Mouse (Mus musculus) ES-E14 (cell line): ENCODE data around the gene Kcnt2. TPM values are rescaled to one million over a fixed set of nuclear protein-coding genes. Genes with fewer than 3 reads are reported as not detected.

Experiments used
- DNase-seq: peaks from one replicate; pipeline ENCODE4 v3.0.0-alpha.2; 2013; ENCODE audit warnings: low read depth, low spot score
- H3K27ac ChIP-seq: 2 replicates; pipeline ENCODE4 v1.5.1; 2012; ENCODE audit warnings: low read depth, mild to moderate bottlenecking, low read length, moderate library complexity, mixed read lengths; ENCODE audit not compliant: poor library complexity, insufficient read depth, severe bottlenecking
- H3K36me3 ChIP-seq: 2 replicates; pipeline ENCODE4 v1.6.1; 2012; ENCODE audit warnings: mild to moderate bottlenecking, low read length, moderate library complexity, mixed read lengths; ENCODE audit not compliant: control insufficient read depth, poor library complexity, insufficient read depth, severe bottlenecking
- H3K4me1 ChIP-seq, 2 experiments: fragments of 150-350 bp in 1 of 2; sonication (generic) in 1 of 2; 2 replicates each; pipeline ENCODE4 v1.6.1; 2012; ENCODE audit warnings: low read length in 2 of 2, mild to moderate bottlenecking in 1 of 2, mixed read lengths in 1 of 2; ENCODE audit not compliant: control insufficient read depth in 2 of 2, insufficient read depth in 2 of 2, poor library complexity in 1 of 2
- H3K4me3 ChIP-seq, 2 experiments: fragments of 150-350 bp in 1 of 2; sonication (generic) in 1 of 2; 2 replicates each; pipeline ENCODE4 v1.5.1; 2012; ENCODE audit warnings: low read length in 2 of 2, low read depth in 1 of 2, mild to moderate bottlenecking in 1 of 2, mixed read lengths in 1 of 2; ENCODE audit not compliant: insufficient read depth in 1 of 2, poor library complexity in 1 of 2, severe bottlenecking in 1 of 2
- H3K9ac ChIP-seq: 2 replicates; pipeline ENCODE4 v1.6.1; 2012; ENCODE audit warnings: low read depth, mild to moderate bottlenecking, low read length, mixed read lengths; ENCODE audit not compliant: poor library complexity, insufficient read depth, severe bottlenecking
- H3K9me3 ChIP-seq: fragments of 150-350 bp; sonication (generic); 2 replicates; pipeline ENCODE4 v1.6.1; 2012; ENCODE audit warnings: low read depth, mild to moderate bottlenecking, low read length; ENCODE audit not compliant: control insufficient read depth, insufficient read depth
- CHD2 ChIP-seq: IDR thresholded peaks from 2 replicates; pipeline ENCODE4 v1.6.1; 2014; ENCODE audit warnings: mild to moderate bottlenecking, low read depth, low read length, inconsistent platforms
- HCFC1 ChIP-seq: IDR thresholded peaks from 2 replicates; pipeline ENCODE4 v1.6.1; 2012; ENCODE audit warnings: low read length, inconsistent platforms, borderline replicate concordance; ENCODE audit not compliant: insufficient read depth
- MAFK ChIP-seq: IDR thresholded peaks from 2 replicates; pipeline ENCODE4 v1.6.1; 2014; ENCODE audit warnings: mild to moderate bottlenecking, low read depth, low read length, inconsistent platforms; ENCODE audit not compliant: insufficient read depth
- ZC3H11A ChIP-seq: IDR thresholded peaks from 2 replicates; pipeline ENCODE4 v1.6.1; 2012; ENCODE audit warnings: low read depth, mild to moderate bottlenecking, inconsistent platforms, low read length, borderline replicate concordance
- ZNF384 ChIP-seq: IDR thresholded peaks from 2 replicates; pipeline ENCODE4 v1.6.1; 2012; ENCODE audit warnings: low read depth, low read length, inconsistent platforms
- in situ Hi-C, 2 experiments: fragments of 600-800 bp; cut with MboI; formaldehyde crosslinking; loops; one replicate each; pipeline ENCODE4 v1.15.1; 2025; ENCODE audit warnings: low sequenced_read_pairs in 2 of 2, inconsistent platforms in 1 of 2; ENCODE audit not compliant: unreplicated experiment in 2 of 2
- total RNA-seq: library from RNA; depleted of rRNA; stranded (reverse); fragments of 300-350 nt; gene quantifications from 2 replicates; pipeline ENCODE4 v1.2.3, GENCODE M21; 2012

Kcnt2 gene
- total RNA-seq, 1 experiment: 1.2 TPM

DNA sequence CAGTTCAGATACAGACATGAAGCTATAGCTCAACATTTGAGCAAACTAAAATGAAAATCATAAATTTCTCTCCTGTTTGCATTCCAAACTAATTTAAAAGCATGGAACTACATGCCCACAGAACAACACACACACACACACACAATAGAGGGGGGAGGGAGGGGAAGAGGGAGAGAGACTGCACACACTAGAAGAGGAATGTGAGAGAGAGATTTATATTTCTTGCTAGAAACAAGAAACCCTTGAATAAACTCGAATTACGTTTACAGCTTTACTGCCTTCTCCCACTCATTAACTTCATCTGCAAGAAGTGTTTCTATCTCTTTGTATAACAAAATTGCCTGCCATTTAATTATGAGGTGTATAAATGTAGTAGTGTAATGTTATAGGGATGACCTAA is 209.9 kb downstream of the Kcnt2 start:
- Histone ChIP-seq H3K9me3 (no peaks in the 10 kb centered on the region), H3K36me3 (no peaks in the 10 kb centered on the region), H3K4me3 (no peak overlapping the region), H3K27ac (no peak overlapping the region), H3K4me1 (peaks cover 0 to 3% of the 10 kb centered on the region in 2 experiments; a peak in 1 of 4 replicates), H3K9ac (no peak overlapping the region)
- in situ Hi-C loops: no loop called here
- TF ChIP-seq ZC3H11A (no peak), ZNF384 (no peak), MAFK (no peak)
- DNase-seq: no peak

- Histone ChIP-seq H3K36me3 (no peaks in the 10 kb centered on the region), H3K9ac (no peak overlapping the region), H3K4me1 (peaks cover 0 to 3% of the 10 kb centered on the region in 2 experiments; a peak in 1 of 4 replicates), H3K27ac (no peak overlapping the region), H3K4me3 (no peak overlapping the region), H3K9me3 (no peaks in the 10 kb centered on the region)
- DNase-seq: no peak
- in situ Hi-C loops: no loop called here
- TF ChIP-seq HCFC1 (no peak), MAFK (no peak), ZNF384 (no peak), CHD2 (no peak), ZC3H11A (no peak)
Measured at GRCm38 (mm10) chr1:140456873-140457272, 210.9 kb downstream of the Kcnt2 start.

GRCm38 (mm10) chr1:140468315-140468714 is 222.4 kb downstream of the Kcnt2 start:
- no peak overlapping the region for H3K9ac ChIP-seq
- no peaks in the 10 kb centered on the region for H3K4me1 ChIP-seq
- H3K36me3 ChIP-seq: no peaks in the 10 kb centered on the region
- in situ Hi-C loops: no loop called here
- DNase-seq: no peak
- H3K27ac ChIP-seq: no peak overlapping the region
- H3K4me3 ChIP-seq: no peak overlapping the region
- TF ChIP-seq MAFK (no peak), HCFC1 (no peak), ZC3H11A (no peak), ZNF384 (no peak), CHD2 (no peak)
- H3K9me3 ChIP-seq: no peaks in the 10 kb centered on the region

GRCm38 (mm10) chr1:140469586-140469985 is 223.6 kb downstream of the Kcnt2 start:
- in situ Hi-C loops: no loop called here
- no peaks in the 10 kb centered on the region for H3K36me3 ChIP-seq
- TF ChIP-seq ZNF384: no peak
- TF ChIP-seq HCFC1: no peak
- TF ChIP-seq ZC3H11A: no peak
- TF ChIP-seq MAFK: no peak
- no peak for TF ChIP-seq CHD2
- no peak overlapping the region for H3K9ac ChIP-seq
- H3K4me1 ChIP-seq: no peaks in the 10 kb centered on the region
- no peak overlapping the region for H3K4me3 ChIP-seq
- no peak overlapping the region for H3K27ac ChIP-seq
- no peak for DNase-seq
- no peaks in the 10 kb centered on the region for H3K9me3 ChIP-seq

DNA sequence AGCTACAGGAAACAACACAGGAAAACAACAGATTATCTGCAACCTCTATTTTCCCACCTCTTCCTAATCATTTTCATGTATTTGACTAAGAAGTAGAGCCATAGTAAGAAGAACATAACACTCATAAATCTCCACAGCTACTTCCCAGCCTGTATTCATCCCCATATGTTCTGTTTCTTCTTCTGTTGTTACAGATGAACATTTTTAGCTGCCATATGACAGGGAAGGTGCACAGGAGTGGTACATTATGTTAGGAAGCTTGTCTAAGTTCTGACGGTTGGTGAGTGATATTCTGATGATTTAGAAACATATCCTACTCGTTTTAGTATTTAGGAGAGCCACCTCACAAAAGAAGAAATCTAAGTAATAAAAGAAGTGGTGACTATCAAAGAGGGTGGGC is 231.0 kb downstream of the Kcnt2 start:
- DNase-seq: no peak
- Histone ChIP-seq H3K9me3 (no peaks in the 10 kb centered on the region), H3K4me3 (no peak overlapping the region), H3K9ac (no peak overlapping the region), H3K27ac (no peak overlapping the region), H3K4me1 (no peaks in the 10 kb centered on the region), H3K36me3 (no peaks in the 10 kb centered on the region)
- in situ Hi-C loops: no loop called here
- TF ChIP-seq HCFC1 (no peak), ZC3H11A (no peak), MAFK (no peak), ZNF384 (no peak), CHD2 (no peak)
